Mouse (Mus musculus) layer of hippocampus, adult 9-11 months (tissue): ENCODE measurements around the gene Fbxw15.
A peak's percentile ranks its signal among the peaks of the same experiment; 100 is the strongest.
"Not testable (repeated sequence)": the region's sequence is repeated elsewhere in the genome, so short reads cannot be mapped to it uniquely, and the experiment has no call there.

Source experiments
- DNase-seq: peaks from one replicate; pipeline ENCODE4 v3.0.0; 2022

Gene Fbxw15

DNA sequence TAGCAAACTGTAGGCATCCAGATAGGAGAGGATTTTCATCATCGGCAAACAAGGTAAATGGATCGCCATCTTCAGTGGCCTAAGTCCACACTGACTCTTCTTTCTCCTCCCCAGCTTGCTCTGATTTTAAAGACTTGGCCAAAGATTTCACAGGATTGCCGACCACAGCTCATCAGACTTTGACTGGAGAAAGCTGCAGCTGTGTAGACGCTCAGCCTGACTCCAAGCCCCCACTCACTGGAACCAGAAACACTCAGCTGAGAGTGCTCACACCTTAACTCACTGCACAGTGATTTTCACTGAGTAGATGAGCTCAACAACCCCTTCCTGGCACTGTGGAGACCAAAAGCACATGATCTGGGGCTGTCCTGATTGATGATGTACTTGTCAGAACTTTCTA, at the start of gene Fbxw15:
TSS of gene Fbxw15 (minus strand) at position 101 of the 400 bp plus-strand sequence.
- not testable (repeated sequence) for DNase-seq

DNA sequence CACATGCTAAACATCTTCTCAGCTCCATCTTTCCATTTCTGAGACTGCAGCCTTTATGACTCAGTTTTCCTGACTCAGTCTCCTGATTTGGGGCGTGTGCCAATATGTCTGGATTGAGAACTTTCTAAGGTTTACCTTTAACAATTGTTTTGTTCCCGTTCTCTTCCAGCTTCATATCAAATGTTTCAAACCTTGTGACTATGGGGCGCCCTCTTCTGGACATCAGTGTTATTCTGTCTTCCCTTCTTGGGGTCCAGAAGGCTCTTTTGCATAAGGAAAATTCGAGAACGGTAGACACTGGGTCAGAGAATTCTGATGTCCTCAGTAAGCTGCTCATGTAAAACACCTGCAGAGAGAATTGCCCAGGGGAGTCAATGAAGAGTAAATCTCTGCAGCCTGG, 38.8 kb upstream of the Fbxw15 start:
- DNase-seq = peak; percentile 15

- DNase-seq = not testable (repeated sequence)
Measured at GRCm38 (mm10) chr9:109602128-109602527, 34.1 kb upstream of the Fbxw15 start.

- no peak for DNase-seq
Measured at GRCm38 (mm10) chr9:109597226-109597625, 29.2 kb upstream of the Fbxw15 start.

DNA sequence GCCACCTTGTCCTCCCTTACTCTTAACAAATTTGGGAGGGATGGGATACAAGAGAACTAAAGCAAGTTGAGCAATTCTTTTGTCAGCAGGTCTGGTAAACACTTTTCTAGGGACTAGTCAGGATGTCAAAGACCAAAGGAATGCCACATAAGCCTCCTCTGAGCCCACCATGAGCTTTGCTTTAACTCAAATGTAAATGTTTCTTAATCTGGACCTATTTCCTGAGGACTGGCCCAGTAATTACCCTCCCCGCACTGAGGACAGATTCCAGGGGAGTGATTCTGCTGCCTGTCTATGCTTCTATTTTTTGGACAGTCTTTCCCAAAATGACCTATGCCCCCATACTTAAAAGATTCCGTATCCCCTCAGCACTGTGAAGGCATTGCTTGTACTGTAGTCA, 26.8 kb upstream of the Fbxw15 start:
- no peak for DNase-seq

GRCm38 (mm10) chr9:109565546-109565945, 2.5 kb downstream of the Fbxw15 start:
- no peak for DNase-seq

- not testable (repeated sequence) for DNase-seq
Measured at GRCm38 (mm10) chr9:109562106-109562505, 6.0 kb downstream of the Fbxw15 start.

DNA sequence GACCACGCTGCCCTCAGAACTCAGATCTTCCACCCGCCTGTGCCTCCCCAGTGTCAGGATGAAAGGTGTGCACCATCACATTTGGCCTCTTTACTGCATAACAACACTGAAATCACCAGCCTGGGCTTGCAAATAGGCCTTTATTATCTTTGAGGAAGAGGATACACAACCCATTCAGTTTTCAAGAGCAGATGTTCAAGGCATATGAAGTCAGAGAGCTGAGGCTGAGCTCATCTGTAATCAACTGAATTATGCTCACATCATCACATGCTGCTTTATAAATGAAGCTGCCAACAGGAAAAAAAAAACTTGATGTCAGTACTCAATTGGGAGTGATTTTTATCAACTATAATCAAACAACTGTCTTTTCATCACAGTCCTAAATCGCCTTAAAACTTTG, 15.6 kb downstream of the Fbxw15 start:
- peak; percentile 29 for DNase-seq

DNA sequence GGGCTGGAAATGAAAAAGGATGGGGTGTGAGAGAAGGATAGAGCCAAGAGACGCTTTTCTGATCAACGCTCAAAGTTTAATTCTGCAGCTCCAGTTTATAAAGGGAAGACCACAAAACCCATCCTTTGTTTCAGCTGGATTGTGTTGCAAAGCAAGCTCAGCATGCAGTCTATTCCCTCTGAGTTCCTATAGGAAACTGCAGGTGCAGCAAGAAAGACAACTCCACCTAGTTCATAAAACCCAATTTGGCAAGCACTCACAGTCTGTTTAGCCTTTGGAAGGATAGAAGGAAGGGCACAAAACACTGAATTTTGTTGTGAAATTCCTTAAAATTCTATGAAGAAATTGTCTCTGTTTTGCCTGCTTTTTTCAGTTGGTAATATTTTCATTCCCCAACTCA, 18.4 kb downstream of the Fbxw15 start:
- DNase-seq = not testable (repeated sequence)

DNA sequence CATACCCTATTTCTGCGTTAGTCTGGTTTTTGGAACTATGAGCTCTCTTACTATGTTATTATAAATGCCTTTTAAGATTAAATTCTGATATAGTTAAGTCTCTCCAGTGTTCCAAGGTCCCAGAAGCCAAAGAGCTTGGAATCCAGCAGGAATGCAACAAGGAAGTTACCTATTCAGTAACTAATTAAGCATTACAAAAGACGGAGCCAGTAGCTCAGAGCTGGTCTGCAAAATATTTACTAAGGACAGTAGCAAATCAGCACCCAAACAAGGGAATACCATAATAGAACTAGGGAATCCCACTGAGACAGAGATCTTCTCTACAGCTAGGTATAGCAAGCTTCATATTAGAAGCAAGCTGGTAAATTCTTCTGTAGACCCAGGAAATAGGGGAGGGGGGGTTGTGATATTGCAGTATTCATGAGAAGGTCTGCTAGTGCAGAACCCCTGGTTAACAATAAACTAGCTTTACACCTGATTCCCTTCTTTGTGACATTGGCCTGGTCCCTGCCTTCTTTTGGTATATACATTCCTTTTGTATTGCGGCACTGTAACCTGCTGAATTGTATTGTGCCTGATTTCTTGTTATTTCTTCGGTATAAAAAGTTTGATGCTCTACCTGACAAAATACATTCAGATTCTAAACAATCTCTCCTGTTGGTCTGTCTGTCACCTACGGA, 44.5 kb downstream of the Fbxw15 start:
- no peak for DNase-seq
